Mouse (Mus musculus) midbrain, embryonic 14.5 days (tissue): ENCODE measurements around the gene Dennd1a. TPM values are rescaled to one million over a fixed set of nuclear protein-coding genes. Genes with fewer than 3 reads are reported as not detected.

Experiments used
- ATAC-seq: fragments of 200-750 bp; cut with Nextera tagmentation; 2 replicates; pipeline ENCODE4 v1.8.0; 2017; ENCODE audit warnings: moderate number of reproducible peaks, moderate library complexity; ENCODE audit not compliant: low FRiP score, low TSS enrichment
- DNase-seq: peaks from one replicate; pipeline ENCODE4 v3.0.0-alpha.2; 2015
- H3K27ac ChIP-seq: fragments of 300-500 bp; sonication (generic); replicated peaks from 2 replicates; pipeline ENCODE4 v1.5.1; 2014; ENCODE audit warnings: mild to moderate bottlenecking, low read depth, low read length, moderate library complexity
- H3K27me3 ChIP-seq: fragments of 300-500 bp; sonication (generic); 2 replicates; pipeline ENCODE4 v1.6.1; 2014; ENCODE audit warnings: low read length, control low read depth, mixed read lengths; ENCODE audit not compliant: control insufficient read depth, insufficient read depth
- H3K36me3 ChIP-seq: fragments of 300-500 bp; sonication (generic); 2 replicates; pipeline ENCODE4 v1.6.1; 2014; ENCODE audit warnings: low read length, control low read depth; ENCODE audit not compliant: control insufficient read depth, insufficient read depth
- H3K4me1 ChIP-seq: fragments of 300-500 bp; sonication (generic); 2 replicates; pipeline ENCODE4 v1.6.1; 2014; ENCODE audit warnings: mild to moderate bottlenecking, antibody characterized with exemption, low read length, control low read depth; ENCODE audit not compliant: control insufficient read depth, insufficient read depth
- H3K4me2 ChIP-seq: fragments of 300-500 bp; sonication (generic); 2 replicates; pipeline ENCODE4 v1.6.1; 2014; ENCODE audit warnings: mild to moderate bottlenecking, low read length, moderate library complexity
- H3K4me3 ChIP-seq: fragments of 300-500 bp; sonication (generic); replicated peaks from 2 replicates; pipeline ENCODE4 v1.5.1; 2014; ENCODE audit warnings: low read depth, low read length
- H3K9ac ChIP-seq: fragments of 300-500 bp; sonication (generic); replicated peaks from 2 replicates; pipeline ENCODE4 v1.6.1; 2014; ENCODE audit warnings: mild to moderate bottlenecking, low read length, moderate library complexity
- H3K9me3 ChIP-seq: fragments of 300-500 bp; sonication (generic); 2 replicates; pipeline ENCODE4 v1.6.1; 2016; ENCODE audit warnings: low read length, control low read depth, mixed read lengths; ENCODE audit not compliant: control insufficient read depth
- WGBS: fragments of 180-500 bp; shearing (Covaris S2); extraction: QIAGEN DNeasy Blood & Tissue Kit; methylation state at CpG from one replicate; pipeline ENCODE4 v1.1.7; 2014; 5-methylcytosine and 5-hydroxymethylcytosine counted together
- polyA plus RNA-seq: library from polyadenylated mRNA; unstranded; fragments of >200 nt; fragmentation: Nextera tagmentation; extraction: Ambion mirVana; gene quantifications from 2 replicates; pipeline ENCODE4 v1.2.1, GENCODE M21; 2014

Gene Dennd1a
- polyA plus RNA-seq, 1 experiment from 2014 or later = 16.6 TPM

GRCm38 (mm10) chr2:38144067-38144779, 143.0 kb downstream of the Dennd1a start:
- 4% methylated on average over 8 of the region's 8 CpGs for WGBS
- Histone ChIP-seq H3K36me3 (no peaks in the 10 kb centered on the region), H3K9me3 (no peaks in the 10 kb centered on the region), H3K4me3 (no peak overlapping the region), H3K27me3 (no peaks in the 10 kb centered on the region), H3K9ac (no peak overlapping the region), H3K27ac (peak overlapping the region; percentile 77), H3K4me2 (0 out of 2 replicates have a peak overlapping the region, but pooled peaks have one; percentile 24), H3K4me1 (peaks cover 50% of the 10 kb centered on the region)
- ATAC-seq = peak; percentile 86; the same call in 1 of the 2 replicates
- DNase-seq = peak; percentile 80

- no peak for ATAC-seq
- 13% methylated on average over 5 of the region's 5 CpGs for WGBS
These were observed 144.3 kb downstream of the Dennd1a start for GRCm38 (mm10) chr2:38142905-38143304.

DNA sequence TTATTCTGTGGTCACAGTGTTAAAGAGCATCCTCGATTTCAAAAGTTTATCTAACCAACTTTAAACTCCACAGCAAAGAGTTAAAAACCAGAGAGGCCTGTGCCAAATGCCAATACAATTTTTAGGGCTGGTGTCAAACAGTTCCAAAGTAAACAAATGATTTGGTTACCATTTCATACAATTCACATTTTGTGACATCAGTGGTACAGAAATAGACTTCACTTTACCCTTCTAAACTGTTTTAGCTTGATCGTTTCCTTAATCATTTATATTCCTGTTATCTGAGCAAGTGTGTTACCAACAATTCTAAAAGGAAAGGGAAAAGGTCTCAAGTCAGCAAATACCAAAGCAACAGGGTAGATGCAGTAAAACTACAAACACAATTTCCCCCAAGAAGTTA, 145.0 kb downstream of the Dennd1a start:
- Histone ChIP-seq H3K4me1 (peaks cover 58% of the 10 kb centered on the region), H3K4me2 (no peak overlapping the region), H3K9ac (no peak overlapping the region), H3K36me3 (no peaks in the 10 kb centered on the region), H3K27ac (no peak overlapping the region), H3K9me3 (no peaks in the 10 kb centered on the region), H3K27me3 (no peaks in the 10 kb centered on the region), H3K4me3 (no peak overlapping the region)
- DNase-seq = no peak
- no peak for ATAC-seq
- whole genome bisulfite sequencing = 59% methylated on average over 2 of the region's 2 CpGs

More at GRCm38 (mm10) chr2:38142905-38143304, 144.3 kb downstream of the Dennd1a start:
- no peaks in the 10 kb centered on the region for H3K27me3 ChIP-seq
- DNase-seq = peak; percentile 55
- H3K4me1 ChIP-seq = peaks cover 58% of the 10 kb centered on the region
- no peak overlapping the region for H3K9ac ChIP-seq
- peak overlapping the region; percentile 47 for H3K27ac ChIP-seq
- no peaks in the 10 kb centered on the region for H3K9me3 ChIP-seq
- H3K36me3 ChIP-seq = no peaks in the 10 kb centered on the region
- no peak overlapping the region for H3K4me2 ChIP-seq
- no peak overlapping the region for H3K4me3 ChIP-seq

- Histone ChIP-seq H3K9ac (no peak overlapping the region), H3K4me3 (no peak overlapping the region), H3K36me3 (no peaks in the 10 kb centered on the region), H3K4me2 (no peak overlapping the region), H3K27ac (no peak overlapping the region; the same call in 1 of the 2 replicates), H3K27me3 (no peaks in the 10 kb centered on the region), H3K9me3 (no peaks in the 10 kb centered on the region), H3K4me1 (peaks cover 46% of the 10 kb centered on the region)
- ATAC-seq (no peak), DNase-seq (peak; percentile 35)
- WGBS = 43% methylated on average over 3 of the region's 3 CpGs
These were observed 147.7 kb downstream of the Dennd1a start for GRCm38 (mm10) chr2:38139536-38139935.

- peak; percentile 73; the same call in 1 of the 2 replicates for ATAC-seq
- H3K9me3 ChIP-seq = no peaks in the 10 kb centered on the region
- no peaks in the 10 kb centered on the region for H3K27me3 ChIP-seq
- H3K4me3 ChIP-seq = no peak overlapping the region
- H3K4me1 ChIP-seq = peaks cover 30% of the 10 kb centered on the region
- DNase-seq = peak; percentile 73
- H3K27ac ChIP-seq = no peak overlapping the region
- 21% methylated on average over 5 of the region's 5 CpGs for WGBS
- no peaks in the 10 kb centered on the region for H3K36me3 ChIP-seq
- no peak overlapping the region for H3K9ac ChIP-seq
- H3K4me2 ChIP-seq = no peak overlapping the region
These were observed 150.1 kb downstream of the Dennd1a start for GRCm38 (mm10) chr2:38137086-38137485.

DNA sequence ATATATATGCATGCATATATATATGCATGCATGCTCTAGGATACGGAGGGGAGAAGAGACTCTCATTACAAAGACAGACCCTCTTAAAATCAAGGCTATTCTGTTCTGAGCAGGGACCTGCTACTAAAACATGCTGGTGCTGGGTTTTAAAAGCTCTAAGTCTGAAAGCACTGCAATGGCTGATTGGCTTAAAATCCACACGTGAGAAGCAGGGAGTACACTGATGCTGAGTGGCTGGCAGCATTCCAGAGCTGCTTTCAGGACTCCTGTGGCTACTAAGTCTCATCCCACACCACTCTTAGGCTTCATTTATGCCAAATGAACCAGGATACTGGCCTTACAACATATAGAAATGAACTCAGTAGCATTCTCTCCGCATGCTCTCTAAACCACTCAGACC, 151.8 kb downstream of the Dennd1a start:
- no peak overlapping the region for H3K4me2 ChIP-seq
- ATAC-seq = no peak; the same call in 1 of the 2 replicates
- H3K36me3 ChIP-seq = no peaks in the 10 kb centered on the region
- no peaks in the 10 kb centered on the region for H3K27me3 ChIP-seq
- peak; percentile 75 for DNase-seq
- WGBS = 54% methylated on average over 3 of the region's 3 CpGs
- H3K9ac ChIP-seq = no peak overlapping the region
- H3K9me3 ChIP-seq = no peaks in the 10 kb centered on the region
- no peak overlapping the region for H3K27ac ChIP-seq
- H3K4me3 ChIP-seq = no peak overlapping the region
- peaks cover 19% of the 10 kb centered on the region for H3K4me1 ChIP-seq

DNA sequence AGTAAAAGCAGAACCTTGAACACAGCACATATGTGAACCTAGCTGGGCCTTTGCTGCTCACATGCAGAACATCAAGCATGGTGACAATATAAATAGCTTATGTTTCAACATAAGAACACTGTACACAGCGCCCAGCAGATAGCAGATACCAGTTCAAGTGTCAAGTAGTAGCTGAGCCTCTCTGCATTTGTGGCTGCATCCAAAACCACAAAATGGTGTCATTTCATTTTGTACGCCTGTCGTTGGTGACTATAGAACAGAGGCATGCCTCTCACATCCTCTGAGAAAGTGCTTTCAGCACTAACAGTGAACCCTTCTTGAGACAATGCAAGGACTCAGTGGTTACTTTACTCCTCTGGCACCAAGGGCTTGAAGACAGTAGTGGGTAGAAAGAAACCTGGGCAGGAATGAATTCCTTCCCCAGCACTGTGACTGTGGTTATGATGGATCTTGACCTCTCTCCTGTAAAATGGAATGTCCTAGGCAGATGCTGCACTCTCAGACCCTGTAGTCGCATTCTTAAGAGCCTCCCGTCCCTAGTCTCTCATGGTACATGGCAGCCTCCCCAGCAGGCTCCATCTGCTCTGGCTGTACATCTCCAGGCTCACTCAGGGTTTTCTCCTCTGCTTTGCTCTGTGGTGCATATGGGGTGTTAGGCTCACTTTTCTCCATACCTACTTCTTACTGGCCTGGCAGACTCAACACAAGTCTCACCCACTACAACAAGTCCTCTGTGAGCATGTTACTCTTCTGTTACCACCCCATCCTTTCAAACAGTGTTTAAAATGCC, 154.0 kb downstream of the Dennd1a start:
- no peaks in the 10 kb centered on the region for H3K27me3 ChIP-seq
- H3K36me3 ChIP-seq = no peaks in the 10 kb centered on the region
- DNase-seq (no peak), ATAC-seq (no peak)
- no peak overlapping the region for H3K9ac ChIP-seq
- H3K4me1 ChIP-seq = peaks cover 7% of the 10 kb centered on the region; the same call in 1 of the 2 replicates
- H3K9me3 ChIP-seq = no peaks in the 10 kb centered on the region
- no peak overlapping the region for H3K4me2 ChIP-seq
- no peak overlapping the region for H3K27ac ChIP-seq
- 84% methylated on average over 5 of the region's 5 CpGs for WGBS
- no peak overlapping the region for H3K4me3 ChIP-seq

DNA sequence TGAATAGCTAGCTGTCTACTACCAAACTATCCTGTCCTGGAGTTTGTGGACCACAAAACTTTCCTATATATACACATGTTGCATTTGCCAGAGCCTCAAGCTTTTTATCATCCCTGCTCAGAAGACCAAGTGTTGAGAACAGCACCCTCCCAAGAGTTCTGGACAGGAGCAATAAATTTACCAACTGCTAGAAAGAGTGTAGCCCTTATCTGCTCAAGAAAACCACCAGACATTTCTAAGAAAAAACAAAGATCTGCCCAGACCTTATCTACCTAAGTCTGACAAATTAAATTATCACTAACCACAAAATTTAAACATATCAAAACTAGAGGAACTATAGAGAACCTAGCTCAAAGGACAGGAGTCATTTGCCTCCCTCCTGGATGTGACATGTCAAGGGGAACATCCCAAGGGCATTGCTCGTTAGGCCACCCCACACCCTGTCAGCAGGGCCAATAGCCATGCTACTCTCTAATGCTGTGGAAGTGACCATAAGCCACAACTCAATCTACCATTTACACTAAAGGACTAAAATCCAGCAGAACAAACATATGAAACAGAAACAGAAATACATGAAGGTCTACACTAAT, 154.9 kb downstream of the Dennd1a start:
- H3K27ac ChIP-seq = no peak overlapping the region
- DNase-seq = no peak
- no peak overlapping the region for H3K4me3 ChIP-seq
- ATAC-seq = no peak
- H3K9me3 ChIP-seq = no peaks in the 10 kb centered on the region
- no peaks in the 10 kb centered on the region for H3K27me3 ChIP-seq
- peaks cover 5% of the 10 kb centered on the region; the same call in 1 of the 2 replicates for H3K4me1 ChIP-seq
- no peak overlapping the region for H3K4me2 ChIP-seq
- no peaks in the 10 kb centered on the region for H3K36me3 ChIP-seq
- WGBS = 87% methylated on average over 1 of the region's 1 CpGs
- H3K9ac ChIP-seq = no peak overlapping the region
